Mouse (Mus musculus) heart, postnatal 0 days (tissue): ENCODE results near the gene Uvrag.

Experiments used
- CTCF ChIP-seq: IDR thresholded peaks from 2 replicates; pipeline ENCODE4 v1.5.1; 2016; ENCODE audit warnings: antibody characterized with exemption, control low read depth, low read depth
- EP300 ChIP-seq: IDR thresholded peaks from 2 replicates; pipeline ENCODE4 v1.6.1; 2016; ENCODE audit warnings: antibody characterized with exemption, low read depth

GRCm38 (mm10) chr7:99149017-99149416 lies 8.1 kb upstream of the Uvrag start:
- TF ChIP-seq CTCF: no peak
- TF ChIP-seq EP300: no peak
